Mouse (Mus musculus) ES-CJ7 (cell line): Measurements from ENCODE around the gene AI413582.
A peak's percentile ranks its signal among the peaks of the same experiment; 100 is the strongest.

Experiments used
- DNase-seq: peaks from one replicate; pipeline ENCODE4 v3.0.0; 2011; ENCODE audit warnings: low read depth, low spot score

The AI413582 gene

DNA sequence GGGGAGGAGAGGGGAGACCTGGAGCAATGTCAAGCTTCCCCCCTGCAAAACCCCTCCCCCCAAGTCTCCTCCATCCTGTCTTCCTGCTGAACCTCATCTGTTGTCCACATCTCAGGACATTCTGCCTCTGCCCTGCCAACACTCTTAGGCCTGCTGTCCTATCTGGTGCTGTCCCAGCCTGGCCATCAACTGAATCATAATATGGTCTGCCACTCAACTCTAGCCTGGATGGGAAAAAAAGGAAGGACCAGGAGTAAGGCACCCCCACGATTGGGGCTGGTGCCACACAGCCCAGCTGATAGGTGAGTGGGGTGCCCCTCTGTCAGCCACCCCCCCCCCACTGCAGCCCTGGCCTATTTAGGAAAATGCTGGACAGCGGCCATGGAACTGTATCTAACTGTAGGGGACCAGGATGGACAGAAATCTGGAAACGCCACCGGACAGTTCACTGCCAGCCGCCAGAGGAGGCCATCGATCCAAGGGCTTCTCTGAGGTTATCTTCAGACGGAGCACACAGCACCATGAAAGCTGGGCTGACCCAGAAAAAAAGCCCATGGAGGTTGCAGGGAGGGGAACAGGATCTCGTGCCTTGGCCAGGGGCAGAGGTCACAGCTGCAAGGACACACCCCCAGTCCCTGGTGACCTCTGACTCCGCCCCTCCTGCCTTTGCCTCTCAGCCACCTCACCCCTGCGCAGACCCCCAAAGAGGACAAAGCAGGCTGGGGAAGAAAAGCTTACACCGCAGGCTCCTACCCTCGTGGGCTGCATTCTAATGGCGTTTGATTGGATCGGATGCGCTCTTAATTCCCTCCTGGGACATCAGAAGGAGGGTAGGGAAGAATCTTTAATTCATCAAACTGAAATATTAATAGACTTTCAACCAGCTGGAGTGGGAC is 46.6 kb downstream of the AI413582 start:
- no peak for DNase-seq

DNA sequence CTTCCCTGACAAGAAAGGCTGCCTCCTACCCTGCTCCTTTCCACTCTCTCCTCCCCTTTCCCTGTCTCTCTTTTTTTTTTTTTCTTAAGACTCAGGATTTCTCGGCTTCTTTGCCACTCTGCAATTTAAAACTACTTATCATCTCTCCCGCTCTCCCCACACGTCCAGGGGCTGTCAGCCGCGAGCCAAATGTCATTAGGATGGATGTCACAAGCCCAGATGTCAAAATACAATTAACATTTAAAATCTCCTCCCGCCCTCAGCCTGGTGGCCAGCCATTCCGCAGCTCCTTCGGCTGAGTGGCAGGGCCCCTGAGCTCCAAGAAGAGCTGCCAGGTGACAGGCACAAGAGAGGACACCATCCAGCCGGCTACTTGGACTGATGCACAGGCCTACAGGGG is 47.3 kb downstream of the AI413582 start:
- no peak for DNase-seq

DNA sequence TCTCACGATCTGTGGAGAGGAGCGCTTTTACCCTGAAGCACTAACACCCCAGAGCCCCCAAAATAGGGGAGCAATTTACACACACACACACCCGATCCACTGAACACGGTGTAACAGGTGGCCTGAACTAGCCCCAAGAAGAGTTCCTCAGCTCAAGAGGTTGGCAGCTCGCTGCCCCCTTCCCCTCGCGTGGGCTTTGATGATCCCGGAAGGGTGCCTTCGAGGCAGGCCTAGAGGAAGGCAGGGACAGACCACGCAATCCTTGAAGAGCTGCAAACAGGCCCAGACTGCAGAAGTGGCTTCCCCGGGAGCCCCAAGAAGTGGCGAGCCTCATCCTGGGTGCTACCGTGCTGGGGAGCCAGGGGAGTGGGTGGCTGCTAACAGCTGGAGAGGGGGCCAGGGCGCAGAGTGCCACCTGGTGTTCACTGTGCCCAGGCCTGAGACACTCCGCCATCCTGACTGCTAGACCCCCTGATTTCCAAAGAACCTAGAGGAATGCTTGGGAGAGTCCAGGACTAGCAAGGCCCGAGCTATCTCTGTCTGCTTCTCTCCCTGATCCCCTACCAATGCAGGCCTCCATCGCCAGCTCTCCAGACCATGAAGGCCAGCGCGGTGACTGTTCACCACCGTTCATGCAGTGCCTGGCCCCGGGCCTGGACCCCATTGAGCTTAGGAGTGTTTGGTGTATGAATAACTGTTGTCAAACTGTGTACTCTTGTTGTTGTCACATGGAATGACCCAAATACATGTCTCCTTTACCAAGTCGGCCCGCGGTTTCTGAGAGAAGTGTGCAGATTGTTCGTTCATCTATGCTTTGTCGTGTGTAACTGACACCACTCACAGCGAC is 51.4 kb downstream of the AI413582 start:
- DNase-seq = peak; percentile 40
